Mouse (Mus musculus): ENCODE results near the gene Gabpa. TPM values are rescaled to one million over a fixed set of nuclear protein-coding genes. Genes with fewer than 3 reads are reported as not detected.

Gabpa gene
- polyA plus RNA-seq, 1 experiment, result 13.0 TPM

DNA sequence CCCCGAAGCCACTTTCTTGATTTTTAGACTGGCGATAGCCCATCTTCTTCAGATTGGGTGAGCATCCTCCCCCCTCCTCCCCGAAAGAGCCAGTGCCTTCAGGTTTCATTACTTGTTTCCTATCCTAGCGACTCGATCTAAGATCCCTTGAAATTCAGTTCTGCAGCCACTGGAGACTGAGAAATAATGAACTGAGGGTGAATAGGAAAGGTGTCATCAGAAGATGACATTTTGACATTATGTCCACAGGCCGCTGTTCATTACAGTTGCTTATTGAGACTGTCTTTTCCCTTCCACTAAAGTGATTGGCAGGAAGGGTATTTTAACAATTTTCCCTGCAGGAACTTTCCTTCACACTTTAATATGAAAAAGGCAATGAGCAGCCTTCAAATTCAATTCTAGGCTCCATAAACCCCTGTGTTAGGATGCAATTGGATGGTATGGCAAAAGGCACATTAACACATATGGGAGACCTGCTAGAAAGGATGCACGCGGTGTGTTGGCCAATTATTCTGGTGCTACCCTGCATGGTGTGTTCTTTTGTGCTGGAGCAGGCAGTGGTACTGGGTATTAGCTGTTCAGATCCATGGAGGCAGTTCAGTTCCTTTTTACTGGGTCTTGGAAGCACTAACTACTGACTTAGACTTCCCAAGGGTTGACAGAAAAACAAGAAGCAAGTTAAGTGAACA, 76.9 kb downstream of the Gabpa start:
- Histone ChIP-seq H3K27me3 (ENCODE audit: control insufficient read depth, insufficient read depth, low read length) (no peaks in the 10 kb centered on the region), H3K27ac (ENCODE audit: control insufficient read depth, insufficient read depth, low read length) (no peak overlapping the region), H3K4me1 (replicated peaks; ENCODE audit: control insufficient read depth, insufficient read depth, low read length) (no peaks in the 10 kb centered on the region), H3K36me3 (ENCODE audit: control insufficient read depth, insufficient read depth, low read length) (no peaks in the 10 kb centered on the region), H3K4me3 (ENCODE audit: control insufficient read depth, insufficient read depth, low read length) (no peak overlapping the region)
- TF ChIP-seq CTCF (IDR thresholded peaks at IDR 0.05; ENCODE audit: borderline replicate concordance, control insufficient read depth, extremely low read depth, insufficient read depth, low read length, poor library complexity), result no peak
- no peak for TF ChIP-seq POLR2A (IDR thresholded peaks at IDR 0.05; ENCODE audit: control insufficient read depth, extremely low read depth, insufficient read depth, low read length, poor library complexity)
- WGBS, result 91% methylated on average over 8 of the region's 8 CpGs
- DNase-seq, result no peak

Other genes starting within 250 kb of the Gabpa start
- gene Mrpl39, start 99.2 kb upstream of the Gabpa start, polyA plus RNA-seq (2012; rRNA removed), result 12.3 and 15.1 TPM in 2 replicates
- gene Jam2, start 60.8 kb upstream of the Gabpa start, polyA plus RNA-seq (2012; rRNA removed), result 2.1 and 4.1 TPM in 2 replicates
- gene Atp5j, start 700 bp downstream of the Gabpa start, polyA plus RNA-seq (2012; rRNA removed), result 214 and 216 TPM in 2 replicates

Data from thymus, adult 2 months (tissue).